Mouse (Mus musculus) heart, adult 8-10 months (tissue): Measurements from ENCODE around the gene Vmn1r194. TPM values are rescaled to one million over a fixed set of nuclear protein-coding genes. Genes with fewer than 3 reads are reported as not detected.
"Not testable (repeated sequence)": the region's sequence is repeated elsewhere in the genome, so short reads cannot be mapped to it uniquely, and the experiment has no call there.

Experiments used
- DNase-seq: peaks from one replicate; pipeline ENCODE4 v3.0.0; 2022; ENCODE audit warnings: low spot score
- microRNA-seq: library from miRNA; unstranded; fragments of <30 nt; microRNA quantifications from one replicate; pipeline ENCODE4 v1.2.0, GENCODE M21; 2022
- total RNA-seq, 4 experiments: library from RNA; stranded (reverse); gene quantifications; 2 replicates each; pipeline ENCODE4 v1.2.4; 2022

The Vmn1r194 gene
- total RNA-seq: not detected

GRCm38 (mm10) chr13:22243915-22244314 is at the start of gene Vmn1r194:
Vmn1r194 (plus strand) TSS chr13:22244215.
- no peak for DNase-seq

DNA sequence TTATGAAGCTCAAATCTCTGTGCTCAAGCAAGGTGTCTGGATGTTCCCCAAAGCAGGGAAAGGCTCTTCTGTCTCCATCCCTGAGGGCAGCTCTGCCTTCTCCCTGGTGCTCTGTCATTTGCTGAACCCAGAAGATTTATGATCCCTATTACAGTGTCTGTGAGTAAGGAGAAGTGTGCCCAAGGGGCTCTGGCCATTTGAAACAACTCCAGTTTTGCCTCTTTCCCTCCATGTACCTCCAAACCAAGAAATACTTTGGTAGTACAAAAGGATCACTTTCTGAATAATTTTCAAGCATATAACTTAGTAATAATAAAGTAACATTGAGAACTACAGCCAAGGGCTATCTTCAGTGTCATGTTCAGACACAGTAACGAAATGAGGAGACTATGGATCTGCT is 21.0 kb upstream of the Vmn1r194 start, which contains the start of gene Vmn1r193:
Vmn1r193 (minus strand) TSS at position 101 of the 400 bp plus-strand sequence.
- not testable (repeated sequence) for DNase-seq

- DNase-seq: not testable (repeated sequence)
Observed at GRCm38 (mm10) chr13:22270222-22270621, 26.2 kb downstream of the Vmn1r194 start, which contains the start of gene Vmn1r195. Vmn1r195 (plus strand) TSS chr13:22270522.

DNA sequence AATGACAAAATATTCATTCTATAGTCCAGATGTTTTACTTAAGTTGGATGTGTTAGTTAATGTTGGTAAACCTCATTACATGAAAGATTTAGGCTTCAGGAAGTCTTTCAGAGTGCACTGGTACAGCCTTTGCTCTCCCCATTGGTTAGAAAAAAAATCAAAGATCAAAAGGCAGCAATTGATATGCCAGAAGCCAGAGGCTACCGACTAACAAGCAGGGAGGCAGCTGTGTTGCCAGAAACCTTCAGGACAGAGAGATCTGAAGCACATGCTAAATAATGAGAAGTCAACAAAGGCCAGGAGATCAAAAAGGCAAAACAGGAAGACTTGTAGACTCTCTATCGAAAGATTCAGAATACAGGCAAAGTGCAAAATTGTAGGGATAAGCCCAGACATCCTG is 27.7 kb downstream of the Vmn1r194 start:
- no peak for DNase-seq

GRCm38 (mm10) chr13:22284578-22284977 is 40.6 kb downstream of the Vmn1r194 start:
- DNase-seq: no peak

- DNase-seq: no peak
Observed at GRCm38 (mm10) chr13:22289620-22290019, 45.6 kb downstream of the Vmn1r194 start, which contains the start of gene Vmn1r196. Vmn1r196 (plus strand) TSS chr13:22289920.

Small RNAs within 50 kb of the gene (microRNA-seq; reads per million reads assigned to microRNA genes)
- gene Gm23282 (not detected), gene Gm25084 (not detected)

Other genes with a start within 250 kb of the Vmn1r194 start
- under 1 TPM in 1 of 4 experiments, not detected in 3; 0.22 TPM for gene Prss16, start 234.5 kb upstream of the Vmn1r194 start, total RNA-seq
- 10 to 100 TPM in 2 of 4 experiments, 1 to 10 TPM in 2; 1.7 to 11.1 (median 9.1) TPM for gene Hist1h2ah, start 208.6 kb upstream of the Vmn1r194 start, total RNA-seq
- 10 to 100 TPM in 1 of 4 experiments, 1 to 10 TPM in 3; 4.6 to 13.2 (median 8.3) TPM for gene Hist1h2bk, start 208.3 kb upstream of the Vmn1r194 start, total RNA-seq
- 10 to 100 TPM; 11.6 to 17.7 (median 15.2) TPM for gene Hist1h4i, start 202.9 kb upstream of the Vmn1r194 start, total RNA-seq
- gene Hist1h2ag, start 201.3 kb upstream of the Vmn1r194 start, total RNA-seq: 10 to 100 TPM in 1 of 4 experiments, 1 to 10 TPM in 3; 2.7 to 12.6 (median 6.6) TPM
- gene Hist1h2bj, start 201.0 kb upstream of the Vmn1r194 start, total RNA-seq: 1 to 10 TPM; 1.4 to 7.1 (median 2.5) TPM
- gene Vmn1r188, start 159.8 kb upstream of the Vmn1r194 start, total RNA-seq: not detected
- not detected for gene Vmn1r189, start 138.4 kb upstream of the Vmn1r194 start, total RNA-seq
- not detected for gene Vmn1r191, start 60.2 kb upstream of the Vmn1r194 start, total RNA-seq
- gene Vmn1r192, start 53.1 kb upstream of the Vmn1r194 start, total RNA-seq: not detected
- not detected for gene Vmn1r193, start 21.1 kb upstream of the Vmn1r194 start, total RNA-seq
- gene Vmn1r195, start 26.3 kb downstream of the Vmn1r194 start, total RNA-seq: not detected
- not detected for gene Vmn1r196, start 45.7 kb downstream of the Vmn1r194 start, total RNA-seq
- not detected for gene Vmn1r197, start 80.4 kb downstream of the Vmn1r194 start, total RNA-seq
- not detected for gene Vmn1r198, start 106.1 kb downstream of the Vmn1r194 start, total RNA-seq
- not detected for gene Vmn1r199, start 135.6 kb downstream of the Vmn1r194 start, total RNA-seq
- not detected for gene Vmn1r200, start 146.2 kb downstream of the Vmn1r194 start, total RNA-seq
- not detected for gene Vmn1r201, start 227.7 kb downstream of the Vmn1r194 start, total RNA-seq